Mouse (Mus musculus) small intestine, adult 2 months (tissue): ENCODE data around the gene Gm5475. TPM values are rescaled to one million over a fixed set of nuclear protein-coding genes. Genes with fewer than 3 reads are reported as not detected.
A peak's percentile ranks its signal among the peaks of the same experiment; 100 is the strongest.

Source experiments
- H3K27ac ChIP-seq: fragments of 200-500 bp; 2 replicates; pipeline ENCODE4 v1.5.1; 2012; ENCODE audit warnings: low read depth, low read length, control low read depth, inconsistent platforms; ENCODE audit not compliant: insufficient read depth
- H3K27me3 ChIP-seq: fragments of 200-500 bp; 2 replicates; pipeline ENCODE4 v1.6.1; 2012; ENCODE audit warnings: mild to moderate bottlenecking, moderate library complexity, low read length, inconsistent platforms; ENCODE audit not compliant: control insufficient read depth, insufficient read depth
- H3K36me3 ChIP-seq: fragments of 200-500 bp; 2 replicates; pipeline ENCODE4 v1.6.1; 2012; ENCODE audit warnings: mild to moderate bottlenecking, low read length, control low read depth, inconsistent platforms; ENCODE audit not compliant: control insufficient read depth, insufficient read depth
- H3K4me1 ChIP-seq: fragments of 200-500 bp; 2 replicates; pipeline ENCODE4 v1.6.1; 2012; ENCODE audit warnings: low read length, inconsistent platforms, mixed read lengths; ENCODE audit not compliant: control insufficient read depth, insufficient read depth, insufficient read length
- H3K4me3 ChIP-seq: fragments of 200-500 bp; 2 replicates; pipeline ENCODE4 v1.5.1; 2012; ENCODE audit warnings: low read depth, mild to moderate bottlenecking, control low read depth, inconsistent platforms, low read length, moderate library complexity
- CTCF ChIP-seq: fragments of 200-500 bp; IDR thresholded peaks from 2 replicates; pipeline ENCODE4 v1.5.1; 2012; ENCODE audit warnings: low read depth, mild to moderate bottlenecking, control low read depth, inconsistent platforms, low read length, moderate library complexity, mixed read lengths; ENCODE audit not compliant: insufficient replicate concordance, insufficient read length; ENCODE audit errors: extremely low read depth
- POLR2A ChIP-seq: fragments of 200-500 bp; IDR thresholded peaks from 2 replicates; pipeline ENCODE4 v1.6.1; 2012; ENCODE audit warnings: low read depth, mild to moderate bottlenecking, control low read depth, inconsistent platforms, low read length, moderate library complexity
- WGBS: fragments of 180-500 bp; shearing (Covaris S2); methylation state at CpG from one replicate; pipeline ENCODE4 v1.1.7; 2018; 5-methylcytosine and 5-hydroxymethylcytosine counted together
- polyA plus RNA-seq: library from polyadenylated mRNA; depleted of rRNA; stranded (reverse); fragments of >200 nt; gene quantifications from 2 replicates; pipeline ENCODE4 v1.2.3, GENCODE M21; 2012

Gene Gm5475
- polyA plus RNA-seq, 1 experiment: 0.13 TPM

GRCm38 (mm10) chr15:100429959-100430565 lies 8.1 kb downstream of the Gm5475 start:
- Histone ChIP-seq H3K27me3 (no peaks in the 10 kb centered on the region), H3K4me3 (no peak overlapping the region), H3K36me3 (no peaks in the 10 kb centered on the region), H3K4me1 (peaks cover 5% of the 10 kb centered on the region), H3K27ac (no peak overlapping the region)
- WGBS: 68% methylated on average over 11 of the region's 11 CpGs
- TF ChIP-seq POLR2A: no peak
- TF ChIP-seq CTCF: no peak

GRCm38 (mm10) chr15:100433234-100433633 lies 11.3 kb downstream of the Gm5475 start:
- 68% methylated on average over 4 of the region's 4 CpGs for WGBS
- Histone ChIP-seq H3K4me3 (no peak overlapping the region), H3K36me3 (no peaks in the 10 kb centered on the region), H3K4me1 (peaks cover 9% of the 10 kb centered on the region), H3K27me3 (no peaks in the 10 kb centered on the region), H3K27ac (no peak overlapping the region)
- TF ChIP-seq POLR2A (no peak), CTCF (no peak)

- TF ChIP-seq POLR2A (no peak), CTCF (no peak)
- WGBS: 55% methylated on average over 4 of the region's 4 CpGs
Observed at GRCm38 (mm10) chr15:100436112-100436511, 14.2 kb downstream of the Gm5475 start.

GRCm38 (mm10) chr15:100436518-100436917 lies 14.6 kb downstream of the Gm5475 start:
- Histone ChIP-seq H3K27me3 (no peaks in the 10 kb centered on the region), H3K36me3 (no peaks in the 10 kb centered on the region), H3K4me1 (peaks cover 4% of the 10 kb centered on the region), H3K4me3 (no peak overlapping the region), H3K27ac (no peak overlapping the region)
- TF ChIP-seq POLR2A (no peak), CTCF (no peak)
- 31% methylated on average over 10 of the region's 10 CpGs for WGBS

More at GRCm38 (mm10) chr15:100436112-100436511, 14.2 kb downstream of the Gm5475 start:
- Histone ChIP-seq H3K27ac (no peak overlapping the region), H3K4me1 (peaks cover 4% of the 10 kb centered on the region), H3K27me3 (no peaks in the 10 kb centered on the region), H3K4me3 (no peak overlapping the region), H3K36me3 (no peaks in the 10 kb centered on the region)

- Histone ChIP-seq H3K36me3 (no peaks in the 10 kb centered on the region), H3K4me1 (peaks cover 2% of the 10 kb centered on the region), H3K27ac (peak overlapping the region; percentile 52), H3K4me3 (peak overlapping the region; percentile 51), H3K27me3 (no peaks in the 10 kb centered on the region)
- TF ChIP-seq POLR2A (no peak), CTCF (no peak)
- WGBS: 2% methylated on average over 25 of the region's 31 CpGs
Observed at GRCm38 (mm10) chr15:100443126-100443922, 21.4 kb downstream of the Gm5475 start.

GRCm38 (mm10) chr15:100446887-100447286 lies 24.9 kb downstream of the Gm5475 start:
- Histone ChIP-seq H3K4me1 (peaks cover 2% of the 10 kb centered on the region; the same call in 1 of the 2 replicates), H3K27ac (no peak overlapping the region), H3K36me3 (no peaks in the 10 kb centered on the region), H3K27me3 (no peaks in the 10 kb centered on the region), H3K4me3 (no peak overlapping the region)
- no peak for TF ChIP-seq POLR2A
- no peak for TF ChIP-seq CTCF
- WGBS: 74% methylated on average over 2 of the region's 2 CpGs

GRCm38 (mm10) chr15:100448572-100448971 lies 26.6 kb downstream of the Gm5475 start:
- 83% methylated on average over 4 of the region's 4 CpGs for WGBS
- TF ChIP-seq POLR2A: no peak
- TF ChIP-seq CTCF: no peak
- Histone ChIP-seq H3K4me1 (no peaks in the 10 kb centered on the region), H3K4me3 (no peak overlapping the region), H3K36me3 (no peaks in the 10 kb centered on the region), H3K27ac (no peak overlapping the region), H3K27me3 (no peaks in the 10 kb centered on the region)
